Mouse (Mus musculus): ENCODE data around the gene Wnk1. TPM values are rescaled to one million over a fixed set of nuclear protein-coding genes. Genes with fewer than 3 reads are reported as not detected.
"Not testable (repeated sequence)": the region's sequence is repeated elsewhere in the genome, so short reads cannot be mapped to it uniquely, and the experiment has no call there.

Wnk1 gene
- 41.1 and 46.2 TPM in 2 replicates for polyA plus RNA-seq (2016; fragmentation: Nextera tagmentation; extraction: Ambion mirVana)

GRCm38 (mm10) chr6:120038366-120039255 is at the start of gene Wnk1:
Gene Wnk1, minus strand, starts transcription at chr6:120038672.
- WGBS, result under 1% methylated on average over 58 of the region's 59 CpGs
- peaks cover 5% of the 10 kb centered on the region; the same call in 1 of the 2 replicates for H3K36me3 ChIP-seq
- H3K4me3 ChIP-seq, result peak within 1 kb of the TSS; percentile 98
- peaks cover 26% of the 10 kb centered on the region for H3K4me1 ChIP-seq (replicated peaks)
- no peaks in the 10 kb centered on the region for H3K9me3 ChIP-seq
- DNase-seq (ENCODE audit: low spot score), result peak; percentile 98
- H3K27me3 ChIP-seq (ENCODE audit: insufficient read depth, poor library complexity, severe bottlenecking), result no peaks in the 10 kb centered on the region
- peak within 1 kb of the TSS; percentile 97 for H3K27ac ChIP-seq

DNA sequence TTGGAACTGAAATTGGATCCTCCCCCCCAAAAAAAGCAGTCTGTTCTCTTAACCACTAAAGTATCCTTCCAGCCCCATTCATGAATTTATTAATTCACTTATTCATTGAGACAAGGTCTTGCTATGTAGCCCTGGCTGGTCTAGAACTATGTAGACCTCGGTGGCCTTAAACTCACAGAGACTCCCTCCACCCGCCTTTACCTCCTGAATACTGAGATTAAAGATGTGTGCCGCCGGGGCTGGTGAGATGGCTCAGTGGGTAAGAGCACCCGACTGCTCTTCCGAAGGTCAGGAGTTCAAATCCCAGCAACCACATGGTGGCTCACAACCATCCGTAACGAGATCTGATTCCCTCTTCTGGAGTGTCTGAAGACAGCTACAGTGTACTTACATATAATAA is 48.6 kb upstream of the Wnk1 start:
- H3K9me3 ChIP-seq; DNase-seq (ENCODE audit: low spot score); H3K36me3 ChIP-seq; H3K4me3 ChIP-seq; H3K4me1 ChIP-seq (replicated peaks); H3K27ac ChIP-seq; H3K27me3 ChIP-seq (ENCODE audit: insufficient read depth, poor library complexity, severe bottlenecking): not testable (repeated sequence)
- 96% methylated on average over 8 of the region's 8 CpGs for WGBS

- Histone ChIP-seq H3K36me3 (no peaks in the 10 kb centered on the region), H3K27ac (no peak overlapping the region), H3K27me3 (ENCODE audit: insufficient read depth, poor library complexity, severe bottlenecking) (no peaks in the 10 kb centered on the region), H3K9me3 (no peaks in the 10 kb centered on the region), H3K4me3 (no peak overlapping the region), H3K4me1 (replicated peaks) (no peaks in the 10 kb centered on the region)
- 83% methylated on average over 3 of the region's 3 CpGs for WGBS
- no peak for DNase-seq (ENCODE audit: low spot score)
Observed at GRCm38 (mm10) chr6:120085832-120086231, 47.4 kb upstream of the Wnk1 start.

GRCm38 (mm10) chr6:120084983-120085382 is 46.5 kb upstream of the Wnk1 start:
- Histone ChIP-seq H3K36me3 (no peaks in the 10 kb centered on the region), H3K4me1 (replicated peaks) (no peaks in the 10 kb centered on the region), H3K4me3 (no peak overlapping the region), H3K27me3 (ENCODE audit: insufficient read depth, poor library complexity, severe bottlenecking) (no peaks in the 10 kb centered on the region), H3K27ac (no peak overlapping the region), H3K9me3 (no peaks in the 10 kb centered on the region)
- DNase-seq (ENCODE audit: low spot score), result no peak
- 91% methylated on average over 2 of the region's 2 CpGs for WGBS

- Histone ChIP-seq H3K9me3 (no peaks in the 10 kb centered on the region), H3K27ac (no peak overlapping the region), H3K4me1 (replicated peaks) (no peaks in the 10 kb centered on the region), H3K27me3 (ENCODE audit: insufficient read depth, poor library complexity, severe bottlenecking) (no peaks in the 10 kb centered on the region), H3K36me3 (no peaks in the 10 kb centered on the region), H3K4me3 (no peak overlapping the region)
- DNase-seq (ENCODE audit: low spot score), result no peak
- 72% methylated on average over 6 of the region's 6 CpGs for WGBS
Observed at GRCm38 (mm10) chr6:120083442-120083841, 45.0 kb upstream of the Wnk1 start.

- no peak for DNase-seq (ENCODE audit: low spot score)
- H3K36me3 ChIP-seq, result no peaks in the 10 kb centered on the region
- H3K27me3 ChIP-seq (ENCODE audit: insufficient read depth, poor library complexity, severe bottlenecking), result no peaks in the 10 kb centered on the region
- no peaks in the 10 kb centered on the region for H3K4me1 ChIP-seq (replicated peaks)
- H3K27ac ChIP-seq, result no peak overlapping the region
- 89% methylated on average over 8 of the region's 8 CpGs for WGBS
- H3K9me3 ChIP-seq, result no peaks in the 10 kb centered on the region
- no peak overlapping the region for H3K4me3 ChIP-seq
Observed at GRCm38 (mm10) chr6:120082951-120083411, 44.5 kb upstream of the Wnk1 start.

DNA sequence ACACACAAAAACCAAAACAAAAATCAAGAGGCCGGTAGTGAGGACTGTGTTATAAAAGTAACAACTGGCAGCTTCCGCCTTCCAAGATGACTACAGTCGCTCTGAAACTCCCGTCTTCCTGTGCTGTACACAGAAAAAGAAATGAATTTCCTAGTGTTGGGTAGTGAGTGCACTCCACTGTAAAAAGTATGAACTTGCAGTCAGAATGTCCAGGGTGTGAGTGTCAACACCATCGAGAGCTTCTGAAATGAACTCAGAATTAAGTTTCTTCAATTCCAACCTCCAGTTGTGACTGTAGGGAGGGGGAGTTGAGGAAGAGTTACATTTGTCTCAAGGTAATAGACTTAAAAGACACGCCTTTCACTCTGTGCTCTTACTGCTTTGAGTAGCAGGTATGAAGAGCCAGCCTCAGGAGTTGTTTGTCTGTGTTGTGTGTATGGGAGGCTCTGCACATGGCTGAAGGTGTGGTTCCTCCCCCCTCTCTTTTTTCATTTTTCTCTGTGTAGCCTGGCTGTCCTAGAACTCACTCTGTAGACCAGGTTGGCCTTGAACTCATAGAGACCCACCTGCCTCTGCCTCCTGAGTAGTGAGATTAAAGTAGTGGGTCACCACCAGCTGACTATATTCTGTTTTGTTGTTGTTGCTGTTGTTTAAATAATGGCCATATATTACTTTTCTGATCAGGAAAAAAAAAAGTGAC is 43.9 kb upstream of the Wnk1 start:
- 91% methylated on average over 6 of the region's 6 CpGs for WGBS
- no peak for DNase-seq (ENCODE audit: low spot score)
- Histone ChIP-seq H3K4me1 (replicated peaks) (no peaks in the 10 kb centered on the region), H3K27me3 (ENCODE audit: insufficient read depth, poor library complexity, severe bottlenecking) (no peaks in the 10 kb centered on the region), H3K9me3 (no peaks in the 10 kb centered on the region), H3K36me3 (no peaks in the 10 kb centered on the region), H3K27ac (no peak overlapping the region), H3K4me3 (no peak overlapping the region)

- 79% methylated on average over 4 of the region's 4 CpGs for WGBS
- H3K36me3 ChIP-seq, result no peaks in the 10 kb centered on the region
- DNase-seq (ENCODE audit: low spot score), result no peak
- H3K27me3 ChIP-seq (ENCODE audit: insufficient read depth, poor library complexity, severe bottlenecking), result no peaks in the 10 kb centered on the region
- no peaks in the 10 kb centered on the region for H3K9me3 ChIP-seq
- H3K4me3 ChIP-seq, result no peak overlapping the region
- H3K4me1 ChIP-seq (replicated peaks), result no peaks in the 10 kb centered on the region
- no peak overlapping the region for H3K27ac ChIP-seq
Observed at GRCm38 (mm10) chr6:120081516-120081915, 43.0 kb upstream of the Wnk1 start.

GRCm38 (mm10) chr6:120079547-120079946 is 41.1 kb upstream of the Wnk1 start:
- Histone ChIP-seq H3K4me3 (no peak overlapping the region), H3K36me3 (no peaks in the 10 kb centered on the region), H3K4me1 (replicated peaks) (no peaks in the 10 kb centered on the region), H3K27ac (no peak overlapping the region), H3K9me3 (no peaks in the 10 kb centered on the region), H3K27me3 (ENCODE audit: insufficient read depth, poor library complexity, severe bottlenecking) (no peaks in the 10 kb centered on the region)
- WGBS, result 85% methylated on average over 10 of the region's 10 CpGs
- DNase-seq (ENCODE audit: low spot score), result no peak

- H3K9me3 ChIP-seq, result no peaks in the 10 kb centered on the region
- 87% methylated on average over 6 of the region's 6 CpGs for WGBS
- no peaks in the 10 kb centered on the region for H3K36me3 ChIP-seq
- no peak for DNase-seq (ENCODE audit: low spot score)
- H3K27me3 ChIP-seq (ENCODE audit: insufficient read depth, poor library complexity, severe bottlenecking), result no peaks in the 10 kb centered on the region
- H3K27ac ChIP-seq, result no peak overlapping the region
- H3K4me3 ChIP-seq, result no peak overlapping the region
- H3K4me1 ChIP-seq (replicated peaks), result no peaks in the 10 kb centered on the region
Observed at GRCm38 (mm10) chr6:120076619-120077450, 38.4 kb upstream of the Wnk1 start.

DNA sequence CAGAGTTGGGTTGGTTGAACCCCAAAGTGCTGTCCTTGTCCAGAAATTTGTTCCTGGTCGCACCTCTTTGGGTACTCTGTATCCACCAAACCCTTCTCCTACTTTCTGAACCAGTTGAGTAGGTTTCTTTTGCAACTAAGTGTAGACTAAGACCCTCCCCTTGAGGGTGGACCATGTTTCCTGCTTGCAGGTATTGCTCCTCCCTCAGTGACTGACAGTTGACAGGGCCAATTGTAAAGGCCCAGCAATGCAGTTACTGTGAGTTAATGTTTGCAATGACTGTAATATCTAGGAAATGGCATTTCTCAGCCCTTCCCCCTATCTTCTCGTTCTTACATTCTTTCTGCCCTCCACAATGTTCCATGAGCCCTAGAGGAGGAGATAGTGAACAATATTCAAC is 34.2 kb upstream of the Wnk1 start:
- Histone ChIP-seq H3K4me3 (no peak overlapping the region), H3K9me3 (no peaks in the 10 kb centered on the region), H3K36me3 (no peaks in the 10 kb centered on the region), H3K4me1 (replicated peaks) (no peaks in the 10 kb centered on the region), H3K27me3 (ENCODE audit: insufficient read depth, poor library complexity, severe bottlenecking) (no peaks in the 10 kb centered on the region), H3K27ac (no peak overlapping the region)
- no peak for DNase-seq (ENCODE audit: low spot score)
- WGBS, result 89% methylated on average over 2 of the region's 2 CpGs

DNA sequence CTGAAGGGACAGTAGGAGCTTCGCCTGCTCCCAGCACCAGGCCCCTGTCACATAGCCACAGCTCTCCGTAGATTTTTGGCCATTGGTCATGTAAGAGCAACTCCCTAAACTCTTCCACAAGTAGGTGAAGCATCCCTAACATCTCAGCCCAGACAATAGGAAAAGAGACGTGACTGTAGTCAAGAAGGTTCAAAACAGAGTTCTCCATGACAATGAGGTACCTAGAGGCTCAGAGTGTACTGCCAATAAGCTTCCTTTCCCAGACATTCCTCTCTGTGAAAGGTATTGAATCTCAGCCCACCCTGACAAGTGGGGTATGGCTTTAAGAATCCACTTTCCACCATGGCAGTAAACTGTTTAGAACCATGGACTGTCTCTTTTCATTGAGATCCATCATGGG is 31.1 kb upstream of the Wnk1 start:
- 87% methylated on average over 3 of the region's 3 CpGs for WGBS
- no peaks in the 10 kb centered on the region for H3K36me3 ChIP-seq
- no peak overlapping the region for H3K27ac ChIP-seq

More for the DNA sequence above, 31.1 kb upstream of the Wnk1 start:
- Histone ChIP-seq H3K4me3 (no peak overlapping the region), H3K4me1 (replicated peaks) (no peaks in the 10 kb centered on the region), H3K27me3 (ENCODE audit: insufficient read depth, poor library complexity, severe bottlenecking) (no peaks in the 10 kb centered on the region), H3K9me3 (no peaks in the 10 kb centered on the region)
- DNase-seq (ENCODE audit: low spot score), result no peak
